Mouse (Mus musculus): Measurements from ENCODE around the gene Insrr. TPM values are rescaled to one million over a fixed set of nuclear protein-coding genes. Genes with fewer than 3 reads are reported as not detected.
A peak's percentile ranks its signal among the peaks of the same experiment; 100 is the strongest.

Gene Insrr
- total RNA-seq, 1 experiment from 2014 or later = 0.79 TPM

DNA sequence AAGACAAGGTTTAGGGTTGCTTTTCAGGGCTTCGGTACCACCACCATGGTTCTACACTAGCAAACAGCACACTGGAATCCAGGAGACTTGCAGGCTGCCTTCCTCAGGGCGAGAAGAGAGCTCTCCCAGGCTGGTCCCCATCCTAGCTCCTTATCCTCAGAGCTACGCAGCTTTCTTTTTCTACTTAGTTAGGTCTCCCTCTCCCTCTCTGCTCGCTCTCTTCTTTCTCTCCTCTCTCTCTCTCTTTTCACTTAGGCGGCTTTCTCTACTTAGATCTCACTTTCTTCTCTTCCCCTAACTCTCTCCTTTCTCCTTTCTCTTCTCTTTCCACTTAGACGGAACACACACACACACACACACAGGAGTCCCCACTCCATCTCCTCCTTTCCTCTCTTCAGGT is 28.3 kb upstream of the Insrr start:
- ATAC-seq (replicated peaks in 1 of 2; ENCODE audit: insufficient read depth in 1 of 2, low FRiP score in 2 of 2, low TSS enrichment in 1 of 2, low read depth in 1 of 2, poor library complexity in 2 of 2, severe bottlenecking in 2 of 2) = no peak

DNA sequence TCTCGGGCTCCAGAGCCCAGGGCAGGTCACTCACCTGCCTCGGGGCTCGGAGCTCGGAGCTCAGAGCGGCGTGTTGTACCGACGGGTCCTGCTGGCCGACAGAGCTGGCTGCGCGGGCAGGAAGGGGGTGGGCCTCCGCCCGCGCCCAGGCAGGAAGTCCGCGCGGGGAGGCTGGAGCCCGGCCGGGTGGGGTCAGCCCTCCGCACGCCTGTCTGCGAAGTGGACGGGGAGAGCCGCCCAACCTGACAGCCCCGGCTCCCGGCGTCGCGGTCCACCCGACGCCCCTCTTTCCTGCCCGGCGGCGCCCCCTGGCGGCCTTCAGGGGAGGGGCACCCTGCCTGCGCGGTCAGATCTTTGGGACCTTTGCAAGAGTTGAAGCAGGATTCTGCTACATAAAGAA is 27.9 kb upstream of the Insrr start:
- ATAC-seq (replicated peaks in 1 of 2; ENCODE audit: insufficient read depth in 1 of 2, low FRiP score in 2 of 2, low TSS enrichment in 1 of 2, low read depth in 1 of 2, poor library complexity in 2 of 2, severe bottlenecking in 2 of 2) = peak; percentile 18 to 30; a peak in 2 of 4 replicates

DNA sequence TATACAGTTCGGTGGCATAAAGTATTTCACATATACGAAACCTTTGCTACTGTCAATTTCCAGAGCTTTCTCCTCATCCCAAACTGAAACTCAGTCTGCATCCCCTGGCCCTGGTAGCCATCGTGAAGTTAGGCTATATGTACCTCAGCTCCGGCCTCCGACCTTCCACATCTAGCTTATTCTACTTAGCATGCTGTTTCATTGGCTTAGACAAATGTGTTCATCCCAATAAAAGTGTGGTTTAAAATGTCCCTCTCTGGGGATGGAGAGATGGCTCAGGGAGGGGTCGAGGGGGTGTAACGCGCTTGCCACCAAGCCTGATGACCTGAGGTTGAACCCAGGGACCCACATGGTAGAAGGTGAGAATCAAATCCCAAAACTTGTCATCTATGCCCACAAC is 27.2 kb upstream of the Insrr start:
- no peak for ATAC-seq (replicated peaks in 1 of 2; ENCODE audit: insufficient read depth in 1 of 2, low FRiP score in 2 of 2, low TSS enrichment in 1 of 2, low read depth in 1 of 2, poor library complexity in 2 of 2, severe bottlenecking in 2 of 2)

DNA sequence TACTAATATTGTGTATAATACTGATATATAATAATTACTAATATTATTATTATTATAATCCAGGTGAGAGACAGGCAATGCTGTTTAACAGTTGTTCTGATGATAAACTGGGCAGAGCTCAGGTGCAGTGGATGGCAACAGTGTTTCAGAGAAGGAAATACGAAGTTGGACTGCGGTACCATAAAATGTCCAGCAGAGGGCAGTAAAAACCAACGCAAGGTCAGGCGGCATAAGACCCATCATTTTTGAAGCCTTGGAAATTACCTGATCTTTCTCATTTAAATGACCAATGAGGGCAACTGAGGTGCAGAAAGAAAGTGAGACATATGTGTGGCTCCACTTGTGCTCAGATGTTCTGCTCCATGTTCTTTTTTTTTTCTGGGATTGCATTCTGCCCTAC is 26.5 kb upstream of the Insrr start:
- 0 out of 4 replicates have a peak, but pooled peaks of 1 of the 2 experiments have one; percentile 40 for ATAC-seq (replicated peaks in 1 of 2; ENCODE audit: insufficient read depth in 1 of 2, low FRiP score in 2 of 2, low TSS enrichment in 1 of 2, low read depth in 1 of 2, poor library complexity in 2 of 2, severe bottlenecking in 2 of 2)

DNA sequence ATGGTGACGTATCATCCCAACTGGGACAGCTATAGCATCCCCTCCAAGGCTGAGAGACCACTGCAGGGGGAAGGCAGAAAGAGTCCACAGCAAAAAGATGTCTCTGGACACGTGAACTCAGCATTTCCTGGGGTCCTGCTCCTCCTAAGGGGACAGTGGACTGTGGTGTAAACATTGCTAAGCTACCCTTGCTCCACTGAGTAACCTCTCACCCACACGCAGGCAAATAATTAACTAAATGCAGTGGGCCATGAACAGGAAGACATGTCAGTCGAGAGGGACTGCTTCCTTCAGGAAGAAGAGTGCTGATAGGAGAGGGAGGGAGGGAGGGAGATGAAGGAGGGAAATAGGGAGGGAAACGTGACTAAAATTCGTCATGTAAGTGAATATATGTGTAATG is 25.7 kb upstream of the Insrr start:
- no peak for ATAC-seq (replicated peaks in 1 of 2; ENCODE audit: insufficient read depth in 1 of 2, low FRiP score in 2 of 2, low TSS enrichment in 1 of 2, low read depth in 1 of 2, poor library complexity in 2 of 2, severe bottlenecking in 2 of 2)

DNA sequence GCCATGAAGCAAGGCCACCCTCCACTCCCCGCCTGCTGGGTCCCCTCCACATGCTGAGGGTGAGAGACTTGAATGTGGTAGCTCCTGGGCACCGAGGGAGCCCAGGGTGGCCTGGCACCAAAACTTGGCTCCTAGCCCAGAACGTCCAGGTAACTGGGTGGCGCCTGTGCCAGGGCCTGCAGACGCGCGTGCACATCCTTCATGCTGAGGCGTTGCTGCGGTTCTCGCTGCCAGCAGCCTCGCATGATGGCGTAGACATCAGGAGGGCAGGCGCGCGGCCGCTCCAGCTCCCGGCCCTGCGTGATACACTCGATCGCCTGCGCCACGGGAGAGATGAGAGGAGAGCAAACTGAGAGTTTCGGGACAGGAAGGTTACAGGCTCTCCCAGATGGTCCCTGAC is 18.5 kb upstream of the Insrr start:
- no peak for ATAC-seq (replicated peaks in 1 of 2; ENCODE audit: insufficient read depth in 1 of 2, low FRiP score in 2 of 2, low TSS enrichment in 1 of 2, low read depth in 1 of 2, poor library complexity in 2 of 2, severe bottlenecking in 2 of 2)

DNA sequence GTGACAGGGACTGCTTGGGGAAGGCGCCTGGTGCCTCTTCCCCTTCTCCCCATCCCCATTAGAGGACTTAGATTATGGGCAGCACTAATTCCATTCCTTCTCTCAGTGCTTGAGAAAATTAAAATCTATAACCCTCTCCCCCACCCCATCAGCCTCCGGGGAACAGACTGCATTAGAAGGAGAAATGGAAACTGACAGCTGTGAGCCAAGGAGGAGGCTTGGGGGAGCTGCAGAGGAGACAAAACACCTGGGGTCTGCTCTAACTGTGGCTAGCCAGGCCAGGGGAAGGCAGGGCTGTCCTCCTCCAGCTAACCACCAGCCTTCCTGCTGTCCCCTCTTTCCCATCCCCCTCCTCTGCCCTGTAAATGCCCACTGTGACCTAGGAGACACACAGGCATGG is 17.7 kb upstream of the Insrr start:
- no peak for ATAC-seq (replicated peaks in 1 of 2; ENCODE audit: insufficient read depth in 1 of 2, low FRiP score in 2 of 2, low TSS enrichment in 1 of 2, low read depth in 1 of 2, poor library complexity in 2 of 2, severe bottlenecking in 2 of 2)

DNA sequence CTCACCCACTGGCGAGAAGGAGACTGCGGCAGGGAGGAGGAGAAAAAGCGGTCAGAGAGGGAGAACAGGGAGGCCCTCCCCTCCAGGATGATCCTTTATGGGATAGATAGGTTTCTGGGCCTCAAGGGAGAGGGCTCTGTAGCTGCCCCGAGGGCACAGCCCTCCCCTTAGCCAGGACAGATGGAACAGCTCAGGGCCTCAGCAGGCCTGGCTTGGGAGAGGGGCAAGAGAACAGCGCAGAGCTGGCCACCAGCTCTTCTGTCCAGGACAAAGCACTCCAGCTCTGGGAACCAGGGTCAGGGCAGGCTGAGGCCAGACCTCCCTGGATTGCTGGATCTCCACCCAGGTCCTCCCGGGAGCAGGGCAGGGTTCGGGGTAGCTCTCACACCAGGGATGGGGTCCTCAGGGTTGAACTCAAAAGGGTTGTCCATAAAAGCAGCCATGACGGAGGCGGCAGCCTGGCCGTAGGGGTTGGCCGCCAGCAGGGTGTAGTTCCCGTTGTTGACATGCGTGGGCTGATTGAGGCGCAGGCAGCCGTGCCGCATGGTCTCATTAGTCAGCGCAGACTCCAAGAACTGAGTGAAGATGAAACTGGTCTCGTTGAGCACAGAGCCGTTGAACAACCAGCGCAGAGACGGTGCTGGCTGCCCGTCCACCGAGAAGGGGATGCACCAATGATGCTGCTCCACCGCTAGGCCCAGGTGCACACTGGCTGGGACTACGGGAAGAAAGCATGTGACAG is 13.3 kb upstream of the Insrr start:
- ATAC-seq (replicated peaks in 1 of 2; ENCODE audit: insufficient read depth in 1 of 2, low FRiP score in 2 of 2, low TSS enrichment in 1 of 2, low read depth in 1 of 2, poor library complexity in 2 of 2, severe bottlenecking in 2 of 2) = 0 out of 4 replicates have a peak, but pooled peaks of 1 of the 2 experiments have one; percentile 24

DNA sequence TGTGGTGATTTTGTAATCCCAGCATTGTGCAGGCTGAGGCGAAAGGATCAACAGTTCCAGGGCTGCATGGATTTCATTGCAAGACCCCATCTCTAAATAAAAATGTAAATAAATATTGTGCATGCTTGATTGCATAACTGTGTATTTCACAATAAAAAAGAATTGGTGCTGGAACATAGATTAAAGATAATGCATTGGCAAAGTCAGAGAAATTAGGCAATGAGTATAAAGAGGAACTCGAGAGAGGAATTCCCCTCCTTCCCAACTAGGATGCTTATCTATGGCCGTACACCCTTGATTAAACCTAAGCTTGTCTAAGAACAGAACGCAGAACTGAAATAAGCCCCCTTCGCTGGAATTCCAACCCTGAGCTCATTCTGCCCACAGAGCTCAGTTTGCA is 11.6 kb upstream of the Insrr start:
- ATAC-seq (replicated peaks in 1 of 2; ENCODE audit: insufficient read depth in 1 of 2, low FRiP score in 2 of 2, low TSS enrichment in 1 of 2, low read depth in 1 of 2, poor library complexity in 2 of 2, severe bottlenecking in 2 of 2) = no peak

DNA sequence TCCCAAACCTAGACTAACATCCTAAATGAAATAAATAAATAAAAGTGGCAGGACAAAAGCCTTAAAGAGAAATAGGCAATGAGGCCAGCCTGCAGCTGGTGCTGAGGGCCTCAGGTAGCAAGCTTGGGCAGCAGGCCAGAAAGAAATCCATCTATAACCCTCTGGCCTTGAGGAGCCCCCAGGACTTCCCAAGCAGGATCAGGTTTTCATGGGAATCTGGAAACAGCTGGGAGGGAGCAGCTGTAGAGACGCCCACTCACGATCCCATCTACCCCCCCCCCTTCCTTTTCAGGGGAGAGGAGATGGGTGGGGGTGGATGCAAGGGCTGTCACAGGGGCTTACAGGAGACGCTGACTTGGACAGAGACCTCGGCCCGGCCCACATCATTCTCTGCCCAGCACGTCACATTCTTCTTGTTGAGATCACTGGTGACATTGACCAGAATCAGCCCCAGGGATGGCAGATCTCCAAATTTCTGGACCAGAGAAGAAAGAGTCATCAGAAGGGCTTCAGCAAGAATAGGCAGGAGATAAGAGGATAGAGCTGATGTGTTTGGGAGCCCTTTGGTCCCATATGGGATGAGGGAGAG is 11.0 kb upstream of the Insrr start:
- no peak for ATAC-seq (replicated peaks in 1 of 2; ENCODE audit: insufficient read depth in 1 of 2, low FRiP score in 2 of 2, low TSS enrichment in 1 of 2, low read depth in 1 of 2, poor library complexity in 2 of 2, severe bottlenecking in 2 of 2)

DNA sequence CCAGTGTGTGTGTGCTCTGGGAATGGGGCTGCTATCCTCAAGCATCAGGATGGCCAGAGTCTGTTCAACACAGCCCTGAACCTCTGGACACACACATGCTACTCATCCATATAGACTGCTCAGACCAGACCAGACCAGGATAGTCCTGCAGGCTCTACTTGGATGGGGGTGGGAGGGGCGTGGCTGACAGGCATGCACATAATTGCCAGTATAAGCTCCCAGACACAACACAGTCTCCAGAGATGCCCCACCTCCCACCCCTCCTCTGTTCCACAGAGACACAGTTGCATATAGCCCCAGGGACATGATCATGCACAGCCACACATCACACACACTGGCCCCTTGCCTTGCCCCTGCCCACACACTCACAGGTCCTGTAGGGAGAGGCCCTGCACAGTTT is 7.5 kb upstream of the Insrr start:
- no peak for ATAC-seq (replicated peaks in 1 of 2; ENCODE audit: insufficient read depth in 1 of 2, low FRiP score in 2 of 2, low TSS enrichment in 1 of 2, low read depth in 1 of 2, poor library complexity in 2 of 2, severe bottlenecking in 2 of 2)

DNA sequence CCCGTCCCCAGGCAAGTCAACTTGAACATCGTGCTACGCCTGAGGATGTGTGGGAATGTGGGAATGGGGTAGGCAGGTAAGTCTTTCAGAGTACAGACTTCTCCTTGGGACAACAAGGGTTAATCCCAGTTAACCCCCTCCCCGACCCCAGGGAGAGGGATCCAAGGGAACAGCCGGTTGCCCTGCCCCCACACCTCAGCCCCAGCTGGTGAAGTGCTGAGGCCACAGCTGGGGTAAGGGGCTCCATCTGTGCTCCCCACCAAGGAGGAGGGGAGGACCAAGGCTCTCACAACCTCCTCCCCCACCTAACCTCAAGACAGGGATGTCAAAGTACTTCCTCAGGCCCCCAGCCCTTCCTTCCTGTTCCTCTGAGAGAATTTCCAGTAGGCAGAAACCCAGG is 7.0 kb upstream of the Insrr start:
- ATAC-seq (replicated peaks in 1 of 2; ENCODE audit: insufficient read depth in 1 of 2, low FRiP score in 2 of 2, low TSS enrichment in 1 of 2, low read depth in 1 of 2, poor library complexity in 2 of 2, severe bottlenecking in 2 of 2) = no peak

DNA sequence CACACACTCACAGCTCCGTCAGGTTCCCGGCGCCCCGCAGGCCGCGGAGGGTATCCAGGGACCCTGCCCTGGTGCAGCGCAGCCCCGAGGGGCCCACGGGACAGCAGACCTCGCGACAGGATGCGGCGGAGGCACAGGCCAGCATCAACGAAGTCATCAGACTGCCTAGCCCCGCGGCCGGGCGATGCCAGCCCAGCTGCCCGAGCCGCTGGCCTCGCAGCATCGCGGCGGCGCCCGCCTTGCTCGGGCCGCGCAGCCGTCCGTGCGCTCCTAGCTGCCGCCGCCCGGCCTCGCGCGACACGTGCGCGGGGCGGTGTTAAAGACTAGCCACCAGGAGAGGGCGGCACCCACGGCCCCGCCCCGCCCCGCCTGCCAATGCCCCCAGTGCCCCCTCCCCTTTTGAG is 1.8 kb upstream of the Insrr start, which contains the start of gene Ntrk1:
Gene Ntrk1 (minus strand): TSS at position 241 of the 404 bp plus-strand sequence.
- ATAC-seq (replicated peaks in 1 of 2; ENCODE audit: insufficient read depth in 1 of 2, low FRiP score in 2 of 2, low TSS enrichment in 1 of 2, low read depth in 1 of 2, poor library complexity in 2 of 2, severe bottlenecking in 2 of 2) = no peak

DNA sequence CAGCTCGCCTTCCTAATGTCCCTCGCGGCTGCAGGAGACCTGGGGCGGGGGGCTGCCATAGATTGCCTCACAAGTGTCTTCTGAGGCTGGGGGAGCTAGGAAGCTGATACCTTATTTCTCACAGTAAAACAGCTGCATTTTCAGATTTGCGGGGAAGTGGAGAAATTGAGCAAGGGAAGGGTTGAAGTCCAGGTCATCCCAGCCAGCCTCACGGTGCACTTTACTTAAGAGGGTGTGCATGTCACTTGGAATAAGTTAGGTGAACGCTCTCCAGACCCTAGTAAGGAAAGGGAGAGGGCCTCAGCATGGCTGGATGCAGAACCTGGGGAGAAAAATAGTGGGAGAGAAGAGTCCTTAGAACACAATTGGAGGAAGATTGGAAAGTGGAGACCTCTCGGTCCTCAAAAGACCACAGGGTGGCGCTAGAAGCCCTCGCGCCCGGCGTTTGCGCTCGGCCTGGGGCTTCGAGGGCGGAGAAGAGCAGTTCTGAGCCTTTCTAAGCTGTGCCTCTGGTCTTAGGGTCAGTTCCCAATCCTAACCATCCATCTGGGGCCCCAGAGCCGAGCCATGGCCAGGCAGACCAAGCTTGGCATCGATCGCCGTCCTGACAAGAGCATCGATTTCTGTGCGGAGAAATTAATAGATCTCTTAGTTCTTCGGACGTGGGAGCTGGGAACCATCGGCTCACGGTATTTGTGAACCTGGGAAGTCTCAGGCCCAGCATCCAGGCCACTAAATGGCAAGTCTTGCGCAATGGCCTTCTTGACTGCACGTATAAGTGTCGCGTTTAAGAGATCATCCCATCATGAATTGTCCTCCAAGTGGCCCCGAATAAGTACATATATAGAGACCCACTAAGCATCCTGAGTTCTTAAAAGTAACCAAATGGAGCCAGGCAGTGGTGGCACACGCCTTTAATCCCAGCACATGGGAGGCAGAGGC is 1.1 kb upstream of the Insrr start:
- ATAC-seq (replicated peaks in 1 of 2; ENCODE audit: insufficient read depth in 1 of 2, low FRiP score in 2 of 2, low TSS enrichment in 1 of 2, low read depth in 1 of 2, poor library complexity in 2 of 2, severe bottlenecking in 2 of 2) = peak; percentile 50 to 54; a peak in 1 of 4 replicates

DNA sequence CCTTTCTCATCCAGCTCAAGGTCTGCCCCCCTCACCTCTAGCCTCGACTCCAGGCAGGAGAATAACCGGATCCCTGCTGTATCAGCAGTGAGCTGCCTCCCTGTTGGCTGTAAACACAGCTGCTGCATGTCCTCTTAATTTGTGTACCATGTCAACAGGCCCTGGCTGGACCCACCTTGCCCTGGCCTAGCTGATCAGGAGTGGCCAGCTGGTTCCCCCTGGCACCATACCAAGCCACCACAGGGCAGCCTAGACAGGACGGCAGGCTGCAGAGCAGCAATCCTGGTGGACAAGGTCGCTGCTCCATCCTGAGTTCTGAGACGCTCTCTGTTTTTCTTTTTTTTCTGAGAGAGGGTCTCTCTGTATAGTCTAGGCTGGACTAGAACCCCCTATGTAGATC is 4.9 kb downstream of the Insrr start:
- no peak for ATAC-seq (replicated peaks in 1 of 2; ENCODE audit: insufficient read depth in 1 of 2, low FRiP score in 2 of 2, low TSS enrichment in 1 of 2, low read depth in 1 of 2, poor library complexity in 2 of 2, severe bottlenecking in 2 of 2)

DNA sequence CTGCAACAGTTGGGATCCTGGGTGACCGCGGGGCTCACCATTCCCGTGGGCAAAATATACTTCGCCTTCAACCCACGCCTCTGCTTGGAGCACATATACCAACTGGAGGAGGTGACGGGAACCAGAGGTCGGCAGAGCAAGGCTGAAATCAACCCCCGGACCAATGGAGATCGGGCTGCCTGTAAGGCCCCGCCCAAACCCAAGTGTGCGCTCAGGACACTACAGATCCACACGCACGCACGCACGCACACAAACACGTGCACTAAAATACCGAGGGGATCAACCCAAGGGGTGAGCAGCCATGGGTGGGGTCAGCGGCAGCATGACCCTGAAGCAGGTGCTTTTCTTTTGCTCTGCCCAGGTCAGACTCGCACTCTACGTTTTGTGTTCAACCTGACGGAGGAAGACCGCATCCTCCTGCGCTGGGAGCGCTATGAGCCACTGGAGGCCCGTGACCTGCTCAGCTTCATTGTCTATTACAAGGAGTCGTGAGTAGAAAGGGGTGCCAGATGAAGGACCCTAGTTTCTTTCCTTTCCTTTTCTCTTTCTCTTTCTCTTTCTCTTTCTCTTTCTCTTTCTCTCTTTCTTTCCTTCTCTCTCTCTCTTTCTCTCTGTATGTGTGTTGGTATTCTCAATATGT is 7.4 kb downstream of the Insrr start:
- ATAC-seq (replicated peaks in 1 of 2; ENCODE audit: insufficient read depth in 1 of 2, low FRiP score in 2 of 2, low TSS enrichment in 1 of 2, low read depth in 1 of 2, poor library complexity in 2 of 2, severe bottlenecking in 2 of 2) = peak; percentile 70 to 75; a peak in 3 of 4 replicates

DNA sequence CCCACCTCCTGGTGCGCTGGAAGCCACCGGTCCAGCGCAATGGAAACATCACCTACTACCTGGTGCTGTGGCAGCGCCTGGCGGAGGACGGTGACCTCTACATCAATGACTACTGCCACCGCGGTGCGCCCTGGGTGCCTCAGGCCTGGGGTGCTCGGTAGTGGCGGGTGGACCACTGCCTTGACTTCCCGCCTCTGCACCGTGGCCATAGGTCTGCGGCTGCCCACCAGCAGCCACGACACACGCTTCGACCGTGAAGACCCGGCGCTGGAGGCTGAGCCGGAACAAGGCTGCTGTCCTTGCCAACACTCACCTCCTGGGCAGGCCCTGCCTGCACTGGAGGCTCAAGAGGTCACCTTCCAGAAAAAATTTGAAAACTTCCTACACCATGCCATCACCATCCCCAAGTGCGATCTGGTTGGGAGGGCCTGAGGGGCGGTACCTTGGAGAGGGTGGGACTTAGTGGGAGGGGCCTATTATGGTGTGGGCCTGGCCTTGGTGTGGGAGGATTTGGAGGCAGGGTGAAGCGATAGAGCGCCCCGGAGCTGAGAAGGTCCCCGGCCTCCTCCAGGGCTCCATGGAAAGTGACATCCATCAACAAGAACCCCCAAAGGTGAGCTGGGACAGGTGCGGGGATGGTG is 12.7 kb downstream of the Insrr start:
- 0 out of 4 replicates have a peak, but pooled peaks of 1 of the 2 experiments have one; percentile 8 for ATAC-seq (replicated peaks in 1 of 2; ENCODE audit: insufficient read depth in 1 of 2, low FRiP score in 2 of 2, low TSS enrichment in 1 of 2, low read depth in 1 of 2, poor library complexity in 2 of 2, severe bottlenecking in 2 of 2)
